Mouse (Mus musculus): ENCODE results near the gene Sgf29.

Sgf29 gene

GRCm38 (mm10) chr7:126649231-126650051 is at the start of gene Sgf29:
Sgf29 (plus strand) TSS chr7:126649309.
- DNase-seq: peak; percentile 93

- no peak for DNase-seq
Measured at GRCm38 (mm10) chr7:126601896-126602295, 47.2 kb upstream of the Sgf29 start.

GRCm38 (mm10) chr7:126602650-126603049 is 46.5 kb upstream of the Sgf29 start:
- no peak for DNase-seq

- no peak for DNase-seq
Measured at GRCm38 (mm10) chr7:126606611-126607010, 42.5 kb upstream of the Sgf29 start.

GRCm38 (mm10) chr7:126607064-126607463 is 42.0 kb upstream of the Sgf29 start:
- DNase-seq: no peak

- no peak for DNase-seq
Measured at GRCm38 (mm10) chr7:126607796-126608195, 41.3 kb upstream of the Sgf29 start.

- no peak for DNase-seq
Measured at GRCm38 (mm10) chr7:126612736-126613135, 36.4 kb upstream of the Sgf29 start.

- DNase-seq: no peak
Measured at GRCm38 (mm10) chr7:126616707-126617106, 32.4 kb upstream of the Sgf29 start.

- DNase-seq: no peak
Measured at GRCm38 (mm10) chr7:126619559-126620275, 29.4 kb upstream of the Sgf29 start.

GRCm38 (mm10) chr7:126621452-126622359 is 27.4 kb upstream of the Sgf29 start:
- DNase-seq: no peak

GRCm38 (mm10) chr7:126623381-126623780 is 25.7 kb upstream of the Sgf29 start:
- DNase-seq: no peak

- no peak for DNase-seq
Measured at GRCm38 (mm10) chr7:126624774-126625173, 24.3 kb upstream of the Sgf29 start.

GRCm38 (mm10) chr7:126625369-126625768 is 23.7 kb upstream of the Sgf29 start:
- DNase-seq: no peak

GRCm38 (mm10) chr7:126625807-126626600 is 23.1 kb upstream of the Sgf29 start:
- DNase-seq: no peak

- DNase-seq: no peak
Measured at GRCm38 (mm10) chr7:126628111-126628510, 21.0 kb upstream of the Sgf29 start.

- no peak for DNase-seq
Measured at GRCm38 (mm10) chr7:126629915-126630314, 19.2 kb upstream of the Sgf29 start.

- DNase-seq: no peak
Measured at GRCm38 (mm10) chr7:126630824-126631518, 18.1 kb upstream of the Sgf29 start, which contains the start of gene Nupr1. Nupr1 (minus strand) TSS chr7:126630861.

GRCm38 (mm10) chr7:126632478-126632877 is 16.6 kb upstream of the Sgf29 start:
- no peak for DNase-seq

- no peak for DNase-seq
Measured at GRCm38 (mm10) chr7:126635375-126635774, 13.7 kb upstream of the Sgf29 start.

- DNase-seq: no peak
Measured at GRCm38 (mm10) chr7:126636733-126637520, 12.2 kb upstream of the Sgf29 start.
